Mouse (Mus musculus): Measurements from ENCODE around the gene Tbc1d7.

GRCm38 (mm10) chr13:43124683-43125074, 46.6 kb downstream of the Tbc1d7 start:
- TF ChIP-seq CTCF (IDR thresholded peaks at IDR 0.05; ENCODE audit: control insufficient read depth, insufficient read depth, insufficient read length), result no peak
- TF ChIP-seq CEBPB (IDR thresholded peaks at IDR 0.05; ENCODE audit: low read depth), result no peak
- TF ChIP-seq USF1 (IDR thresholded peaks at IDR 0.05; ENCODE audit: low read depth), result no peak
- no peak for TF ChIP-seq MYOG (IDR thresholded peaks at IDR 0.05; ENCODE audit: control insufficient read depth, extremely low read depth, insufficient read length)
- no peak for TF ChIP-seq MYOD1 (IDR thresholded peaks at IDR 0.05; ENCODE audit: control insufficient read depth, insufficient read length, low read depth)

All from C2C12 (cell line).